Mouse (Mus musculus): ENCODE data around the gene Pgam1. TPM values are rescaled to one million over a fixed set of nuclear protein-coding genes. Genes with fewer than 3 reads are reported as not detected.

Pgam1 gene
- total RNA-seq (2023; ENCODE audit: inconsistent age): 86.8 to 97.9 TPM (median 93.3 TPM) in 4 replicates

GRCm38 (mm10) chr19:41911178-41912073 is at the start of gene Pgam1:
Gene Pgam1, plus strand, starts transcription at chr19:41911923.

GRCm38 (mm10) chr19:41895460-41896318 is 16.0 kb upstream of the Pgam1 start, which contains the start of gene Rrp12:
Gene Rrp12, minus strand, starts transcription at chr19:41896173.

GRCm38 (mm10) chr19:41933179-41934086 is 21.7 kb downstream of the Pgam1 start, which contains the start of the genes Exosc1 and Zdhhc16:
Gene Exosc1, minus strand, starts transcription at chr19:41933423.
Gene Zdhhc16, plus strand, starts transcription at chr19:41933480.

Other genes starting within 250 kb of the Pgam1 start
- 0.19 to 1.5 TPM (median 0.25 TPM) in 4 replicates for gene Slit1, start 168.3 kb upstream of the Pgam1 start, total RNA-seq (2023; ENCODE audit: inconsistent age)
- 3.0 to 3.7 TPM (median 3.3 TPM) in 4 replicates for gene Arhgap19, start 109.9 kb upstream of the Pgam1 start, total RNA-seq (2023; ENCODE audit: inconsistent age)
- 33.1 to 39.4 TPM (median 36.8 TPM) in 4 replicates for gene Frat1, start 82.0 kb upstream of the Pgam1 start, total RNA-seq (2023; ENCODE audit: inconsistent age)
- 36.5 to 41.7 TPM (median 38.4 TPM) in 4 replicates for gene Frat2, start 63.8 kb upstream of the Pgam1 start, total RNA-seq (2023; ENCODE audit: inconsistent age)
- 34.8 to 39.3 TPM (median 37.1 TPM) in 4 replicates for gene Rrp12, start 15.8 kb upstream of the Pgam1 start, total RNA-seq (2023; ENCODE audit: inconsistent age)
- 40.0 to 50.6 TPM (median 46.0 TPM) in 4 replicates for gene Exosc1, start 21.5 kb downstream of the Pgam1 start, total RNA-seq (2023; ENCODE audit: inconsistent age)
- 28.6 to 39.4 TPM (median 35.1 TPM) in 4 replicates for gene Zdhhc16, start 21.6 kb downstream of the Pgam1 start, total RNA-seq (2023; ENCODE audit: inconsistent age)
- gene Mms19, start 69.2 kb downstream of the Pgam1 start, total RNA-seq (2023; ENCODE audit: inconsistent age): 67.2 to 95.1 TPM (median 86.5 TPM) in 4 replicates
- 5.3 to 9.2 TPM (median 6.3 TPM) in 4 replicates for gene Ubtd1, start 69.8 kb downstream of the Pgam1 start, total RNA-seq (2023; ENCODE audit: inconsistent age)
- not detected in 4 replicates for gene Ankrd2, start 124.1 kb downstream of the Pgam1 start, total RNA-seq (2023; ENCODE audit: inconsistent age)
- not detected in 4 replicates for gene Hoga1, start 133.7 kb downstream of the Pgam1 start, total RNA-seq (2023; ENCODE audit: inconsistent age)
- gene 4933411K16Rik, start 140.3 kb downstream of the Pgam1 start, total RNA-seq (2023; ENCODE audit: inconsistent age): not detected in 4 replicates
- gene Morn4, start 174.4 kb downstream of the Pgam1 start, total RNA-seq (2023; ENCODE audit: inconsistent age): not detected in 4 replicates
- gene Pi4k2a, start 178.5 kb downstream of the Pgam1 start, total RNA-seq (2023; ENCODE audit: inconsistent age): 42.6 to 49.7 TPM (median 45.9 TPM) in 4 replicates
- gene Avpi1, start 217.1 kb downstream of the Pgam1 start, total RNA-seq (2023; ENCODE audit: inconsistent age): 2.2 to 5.8 TPM (median 3.4 TPM) in 4 replicates
- gene Marveld1, start 235.5 kb downstream of the Pgam1 start, total RNA-seq (2023; ENCODE audit: inconsistent age): 0.45 to 1.2 TPM (median 0.84 TPM) in 4 replicates